Mouse (Mus musculus) MEL (cell line): ENCODE results near the gene Tmprss7. TPM values are rescaled to one million over a fixed set of nuclear protein-coding genes. Genes with fewer than 3 reads are reported as not detected.

Source experiments
- DNase-seq: peaks from one replicate; pipeline ENCODE4 v3.0.0; 2011; ENCODE audit warnings: low read depth, low spot score
- H3K27ac ChIP-seq: 2 replicates; pipeline ENCODE4 v1.5.1; 2012; ENCODE audit warnings: low read depth, mild to moderate bottlenecking, control low read depth, low read length, moderate library complexity; ENCODE audit not compliant: control insufficient read depth
- H3K27me3 ChIP-seq, 2 experiments: fragments of 150-350 bp in 1 of 2; sonication (generic) in 1 of 2; 2 replicates each; pipeline ENCODE4 v1.6.1; 2012; ENCODE audit warnings: low read length in 2 of 2, mild to moderate bottlenecking in 2 of 2, improper control_type of control experiment in 1 of 2, moderate library complexity in 1 of 2; ENCODE audit not compliant: insufficient read depth in 2 of 2, control insufficient read depth in 1 of 2
- H3K36me3 ChIP-seq, 2 experiments: 2 replicates each; pipeline ENCODE4 v1.6.1; 2012 to 2014; ENCODE audit warnings: low read length in 2 of 2, improper control_type of control experiment in 1 of 2, inconsistent platforms in 1 of 2, mild to moderate bottlenecking in 1 of 2; ENCODE audit not compliant: insufficient read depth in 2 of 2, control insufficient read depth in 1 of 2
- H3K4me1 ChIP-seq, 2 experiments: fragments of 150-350 bp in 1 of 2; sonication (generic) in 1 of 2; 2 replicates each; pipeline ENCODE4 v1.6.1; 2012; ENCODE audit warnings: low read length in 2 of 2, improper control_type of control experiment in 1 of 2, mild to moderate bottlenecking in 1 of 2; ENCODE audit not compliant: insufficient read depth in 2 of 2, control insufficient read depth in 1 of 2
- H3K4me3 ChIP-seq, 2 experiments: fragments of 150-350 bp in 1 of 2; sonication (generic) in 1 of 2; 2 replicates each; pipeline ENCODE4 v1.5.1; 2012; ENCODE audit warnings: low read depth in 2 of 2, low read length in 2 of 2, mild to moderate bottlenecking in 2 of 2, moderate library complexity in 2 of 2, control low read depth in 1 of 2, improper control_type of control experiment in 1 of 2; ENCODE audit not compliant: control insufficient read depth in 1 of 2, insufficient read depth in 1 of 2
- H3K79me2 ChIP-seq: 2 replicates; pipeline ENCODE4 v1.6.1; 2012; ENCODE audit warnings: mild to moderate bottlenecking, low read length, moderate library complexity; ENCODE audit not compliant: control insufficient read depth, poor library complexity, insufficient read depth
- H3K9ac ChIP-seq: 2 replicates; pipeline ENCODE4 v1.6.1; 2012; ENCODE audit warnings: low read depth, mild to moderate bottlenecking, control low read depth, low read length, moderate library complexity; ENCODE audit not compliant: control insufficient read depth, poor library complexity, severe bottlenecking
- H3K9me3 ChIP-seq: fragments of 150-350 bp; sonication (generic); replicated peaks from 2 replicates; pipeline ENCODE4 v1.6.1; 2012; ENCODE audit warnings: mild to moderate bottlenecking, low read length, improper control_type of control experiment, moderate library complexity; ENCODE audit not compliant: insufficient read depth
- BHLHE40 ChIP-seq: IDR thresholded peaks from 2 replicates; pipeline ENCODE4 v1.6.1; 2012; ENCODE audit warnings: low read depth, mild to moderate bottlenecking, inconsistent platforms, low read length, improper control_type of control experiment, borderline replicate concordance
- CHD1 ChIP-seq: IDR thresholded peaks from 2 replicates; pipeline ENCODE4 v1.6.1; 2012; ENCODE audit warnings: low read depth, mild to moderate bottlenecking, inconsistent platforms, low read length, improper control_type of control experiment
- CHD2 ChIP-seq: IDR thresholded peaks from 2 replicates; pipeline ENCODE4 v1.6.1; 2011; ENCODE audit warnings: low read length, improper control_type of control experiment
- CTCF ChIP-seq, 3 experiments: IDR thresholded peaks in 2 of 3; conservative IDR thresholded peaks in 1 of 3; 2 replicates each; pipeline ENCODE4 v1.5.1; 2011 to 2012; ENCODE audit warnings: low read length in 3 of 3, low read depth in 2 of 3, mild to moderate bottlenecking in 2 of 3, improper control_type of control experiment in 1 of 3, inconsistent platforms in 1 of 3, mixed read lengths in 1 of 3, moderate library complexity in 1 of 3; ENCODE audit not compliant: control insufficient read depth in 1 of 3, insufficient read depth in 1 of 3, poor library complexity in 1 of 3, severe bottlenecking in 1 of 3
- E2F4 ChIP-seq: IDR thresholded peaks from 2 replicates; pipeline ENCODE4 v1.6.1; 2011; ENCODE audit warnings: low read depth, low read length, improper control_type of control experiment, borderline replicate concordance
- ELF1 ChIP-seq: IDR thresholded peaks from 2 replicates; pipeline ENCODE4 v1.6.1; 2014; ENCODE audit warnings: low read depth, mild to moderate bottlenecking, inconsistent platforms, low read length, improper control_type of control experiment, moderate library complexity
- EP300 ChIP-seq, 2 experiments: IDR thresholded peaks; 2 replicates each; pipeline ENCODE4 v1.6.1; 2011; ENCODE audit warnings: improper control_type of control experiment in 2 of 2, low read length in 2 of 2, low read depth in 1 of 2, mild to moderate bottlenecking in 1 of 2
- ETS1 ChIP-seq: IDR thresholded peaks from 2 replicates; pipeline ENCODE4 v1.6.1; 2012; ENCODE audit warnings: low read depth, mild to moderate bottlenecking, inconsistent platforms, low read length, improper control_type of control experiment, moderate library complexity
- GABPA ChIP-seq: IDR thresholded peaks from 2 replicates; pipeline ENCODE4 v1.6.1; 2012; ENCODE audit warnings: low read depth, mild to moderate bottlenecking, inconsistent platforms, low read length, improper control_type of control experiment, moderate library complexity
- GATA1 ChIP-seq: IDR thresholded peaks from 2 replicates; pipeline ENCODE4 v1.6.1; 2011; ENCODE audit warnings: low read depth, low read length, improper control_type of control experiment
- HCFC1 ChIP-seq: IDR thresholded peaks from 2 replicates; pipeline ENCODE4 v1.6.1; 2012; ENCODE audit warnings: low read depth, mild to moderate bottlenecking, inconsistent platforms, low read length, improper control_type of control experiment, moderate library complexity
- MAFK ChIP-seq: IDR thresholded peaks from 2 replicates; pipeline ENCODE4 v1.6.1; 2011; ENCODE audit warnings: low read depth, mild to moderate bottlenecking, low read length, improper control_type of control experiment, borderline replicate concordance
- MAX ChIP-seq: IDR thresholded peaks from 2 replicates; pipeline ENCODE4 v1.6.1; 2011; ENCODE audit warnings: low read length, improper control_type of control experiment
- MAZ ChIP-seq: IDR thresholded peaks from 2 replicates; pipeline ENCODE4 v1.6.1; 2012; ENCODE audit warnings: low read depth, mild to moderate bottlenecking, inconsistent platforms, low read length, improper control_type of control experiment
- MEF2A ChIP-seq: IDR thresholded peaks from 2 replicates; pipeline ENCODE4 v1.6.1; 2014; ENCODE audit warnings: low read depth, mild to moderate bottlenecking, inconsistent platforms, low read length, improper control_type of control experiment; ENCODE audit not compliant: poor library complexity, insufficient replicate concordance, severe bottlenecking; ENCODE audit errors: extremely low read depth
- MXI1 ChIP-seq: IDR thresholded peaks from 2 replicates; pipeline ENCODE4 v1.6.1; 2011; ENCODE audit warnings: mild to moderate bottlenecking, low read depth, low read length, improper control_type of control experiment
- MYB ChIP-seq: IDR thresholded peaks from 2 replicates; pipeline ENCODE4 v1.6.1; 2011; ENCODE audit warnings: mild to moderate bottlenecking, low read depth, low read length, improper control_type of control experiment
- MYC ChIP-seq: IDR thresholded peaks from 2 replicates; pipeline ENCODE4 v1.6.1; 2011; ENCODE audit warnings: low read depth, mild to moderate bottlenecking, low read length, improper control_type of control experiment, moderate library complexity
- NELFE ChIP-seq: IDR thresholded peaks from 2 replicates; pipeline ENCODE4 v1.6.1; 2011; ENCODE audit warnings: low read depth, low read length, improper control_type of control experiment
- POLR2A ChIP-seq, 2 experiments: IDR thresholded peaks; 2 replicates each; pipeline ENCODE4 v1.6.1; 2011 to 2012; ENCODE audit warnings: low read length in 2 of 2, mild to moderate bottlenecking in 2 of 2, control low read depth in 1 of 2, improper control_type of control experiment in 1 of 2, low read depth in 1 of 2, moderate library complexity in 1 of 2; ENCODE audit not compliant: control insufficient read depth in 1 of 2, insufficient read depth in 1 of 2, poor library complexity in 1 of 2
- POLR2AphosphoS5 ChIP-seq: IDR thresholded peaks from 2 replicates; pipeline ENCODE4 v1.6.1; 2012; ENCODE audit warnings: low read depth, borderline replicate concordance, mild to moderate bottlenecking, inconsistent platforms, low read length, moderate library complexity, mixed read lengths
- RAD21 ChIP-seq: IDR thresholded peaks from 2 replicates; pipeline ENCODE4 v1.6.1; 2011; ENCODE audit warnings: mild to moderate bottlenecking, low read depth, low read length, improper control_type of control experiment
- RCOR1 ChIP-seq: IDR thresholded peaks from 2 replicates; pipeline ENCODE4 v1.6.1; 2012; ENCODE audit warnings: low read depth, mild to moderate bottlenecking, inconsistent platforms, low read length, improper control_type of control experiment
- SIN3A ChIP-seq: IDR thresholded peaks from 2 replicates; pipeline ENCODE4 v1.6.1; 2012; ENCODE audit warnings: low read length, improper control_type of control experiment, inconsistent platforms
- SMC3 ChIP-seq: IDR thresholded peaks from 2 replicates; pipeline ENCODE4 v1.6.1; 2011; ENCODE audit warnings: low read depth, low read length, improper control_type of control experiment
- TAL1 ChIP-seq: IDR thresholded peaks from 2 replicates; pipeline ENCODE4 v1.6.1; 2012; ENCODE audit warnings: mild to moderate bottlenecking, inconsistent platforms, low read length, moderate library complexity, mixed read lengths
- TBP ChIP-seq: IDR thresholded peaks from 2 replicates; pipeline ENCODE4 v1.8.0; 2011; ENCODE audit warnings: low read depth, low read length, improper control_type of control experiment
- TCF12 ChIP-seq: IDR thresholded peaks from 2 replicates; pipeline ENCODE4 v1.6.1; 2014; ENCODE audit warnings: low read depth, mild to moderate bottlenecking, inconsistent platforms, low read length, improper control_type of control experiment, moderate library complexity
- UBTF ChIP-seq: IDR thresholded peaks from 2 replicates; pipeline ENCODE4 v1.6.1; 2012; ENCODE audit warnings: low read depth, mild to moderate bottlenecking, inconsistent platforms, low read length, improper control_type of control experiment, moderate library complexity, borderline replicate concordance; ENCODE audit not compliant: insufficient read depth
- USF1 ChIP-seq: IDR thresholded peaks from 2 replicates; pipeline ENCODE4 v1.6.1; 2014; ENCODE audit warnings: low read depth, mild to moderate bottlenecking, inconsistent platforms, low read length, improper control_type of control experiment, moderate library complexity
- USF2 ChIP-seq, 2 experiments: IDR thresholded peaks; 2 replicates each; pipeline ENCODE4 v1.6.1; 2011 to 2012; ENCODE audit warnings: improper control_type of control experiment in 2 of 2, low read length in 2 of 2, borderline replicate concordance in 1 of 2, inconsistent platforms in 1 of 2, low read depth in 1 of 2, mild to moderate bottlenecking in 1 of 2; ENCODE audit not compliant: insufficient read depth in 1 of 2
- ZC3H11A ChIP-seq: IDR thresholded peaks from 2 replicates; pipeline ENCODE4 v1.6.1; 2012; ENCODE audit warnings: low read depth, mild to moderate bottlenecking, inconsistent platforms, low read length, improper control_type of control experiment
- ZKSCAN1 ChIP-seq: IDR thresholded peaks from 2 replicates; pipeline ENCODE4 v1.6.1; 2012; ENCODE audit warnings: low read depth, mild to moderate bottlenecking, inconsistent platforms, low read length, improper control_type of control experiment, moderate library complexity
- ZMIZ1 ChIP-seq: IDR thresholded peaks from 2 replicates; pipeline ENCODE4 v1.6.1; 2012; ENCODE audit warnings: low read depth, mild to moderate bottlenecking, inconsistent platforms, low read length, improper control_type of control experiment, moderate library complexity
- ZNF384 ChIP-seq: IDR thresholded peaks from 2 replicates; pipeline ENCODE4 v1.6.1; 2012; ENCODE audit warnings: low read depth, mild to moderate bottlenecking, inconsistent platforms, low read length, improper control_type of control experiment
- polyA plus RNA-seq, 2 experiments: library from polyadenylated mRNA; stranded (reverse) in 1 of 2; unstranded in 1 of 2; fragments of >175 nt in 1 of 2; fragments of >200 nt in 1 of 2; gene quantifications; 2 replicates each; pipeline versions ENCODE4 v1.2.1 to v1.2.4; 2012; ENCODE audit warnings: low replicate concordance in 2 of 2, low read depth in 1 of 2; ENCODE audit not compliant: insufficient read length in 2 of 2, insufficient read depth in 1 of 2, missing spikeins in 1 of 2
- total RNA-seq: library from RNA; depleted of rRNA; stranded (reverse); fragments of 300-350 nt; gene quantifications from 2 replicates; pipeline ENCODE4 v1.2.3, GENCODE M21; 2012

Tmprss7 gene
- total and polyA plus RNA-seq, 3 experiments, result 0.04 TPM; not detected in 1

- H3K4me3 ChIP-seq, result no peak overlapping the region
- no peaks in the 10 kb centered on the region for H3K4me1 ChIP-seq
- no peaks in the 10 kb centered on the region; a peak in 1 of 4 replicates for H3K27me3 ChIP-seq
- no peaks in the 10 kb centered on the region for H3K36me3 ChIP-seq
- TF ChIP-seq TBP (no peak), GATA1 (no peak), MAFK (no peak), MAZ (no peak), ELF1 (no peak), POLR2AphosphoS5 (no peak), ETS1 (no peak), POLR2A (IDR thresholded peaks at IDR 0.05; ENCODE audit: control insufficient read depth in 1 of 2, insufficient read depth in 1 of 2, low read depth in 1 of 2, low read length in 2 of 2, poor library complexity in 1 of 2) (no peak), TAL1 (no peak), MXI1 (no peak), HCFC1 (no peak), MYC (no peak), MAX (no peak), E2F4 (no peak), CTCF (IDR thresholded peaks at IDR 0.05 in 2 of 3, conservative IDR thresholded peaks at IDR 0.05 in 1 of 3; ENCODE audit: control insufficient read depth in 1 of 3, insufficient read depth in 1 of 3, low read depth in 2 of 3, low read length in 3 of 3, poor library complexity in 1 of 3, severe bottlenecking in 1 of 3) (peak in 2 of 3 experiments; percentile 14 to 33; a peak in 2 of 6 replicates), ZMIZ1 (no peak), TCF12 (no peak), RAD21 (peak; percentile 27), CHD1 (no peak), MEF2A (no peak), BHLHE40 (no peak), CHD2 (no peak), ZNF384 (no peak), ZC3H11A (peak; percentile 4; the same call in 1 of the 2 replicates), UBTF (no peak), MYB (no peak), NELFE (no peak), EP300 (IDR thresholded peaks at IDR 0.05; ENCODE audit: low read depth in 1 of 2, low read length in 2 of 2) (no peak), SIN3A (no peak), USF1 (no peak), SMC3 (peak; percentile 21; the same call in 1 of the 2 replicates), USF2 (IDR thresholded peaks at IDR 0.05; ENCODE audit: borderline replicate concordance in 1 of 2, insufficient read depth in 1 of 2, low read depth in 1 of 2, low read length in 2 of 2) (no peak), ZKSCAN1 (no peak), RCOR1 (no peak), GABPA (no peak)
- no peaks in the 10 kb centered on the region for H3K9me3 ChIP-seq
- no peak for DNase-seq
- H3K79me2 ChIP-seq, result no peaks in the 10 kb centered on the region
- H3K9ac ChIP-seq, result no peak overlapping the region
- H3K27ac ChIP-seq, result no peak overlapping the region
These were observed 84.9 kb downstream of the Tmprss7 start for GRCm38 (mm10) chr16:45608481-45608954.
